Mouse (Mus musculus) forebrain, embryonic 11.5 days (tissue): ENCODE results near the gene Swi5. TPM values are rescaled to one million over a fixed set of nuclear protein-coding genes. Genes with fewer than 3 reads are reported as not detected.

Source experiments
- ATAC-seq: fragments of 200-750 bp; cut with Nextera tagmentation; replicated peaks from 2 replicates; pipeline ENCODE4 v1.8.0; 2017; ENCODE audit warnings: moderate TSS enrichment; ENCODE audit not compliant: low FRiP score
- DNase-seq: peaks from one replicate; pipeline ENCODE4 v3.0.0-alpha.2; 2017; ENCODE audit warnings: low spot score
- H3K27ac ChIP-seq: fragments of 300-500 bp; sonication (generic); 2 replicates; pipeline ENCODE4 v1.5.1; 2014; ENCODE audit warnings: low read depth, low read length
- H3K27me3 ChIP-seq: fragments of 300-500 bp; sonication (generic); 2 replicates; pipeline ENCODE4 v1.6.1; 2014; ENCODE audit warnings: mild to moderate bottlenecking, low read length, mixed read lengths; ENCODE audit not compliant: control insufficient read depth, insufficient read depth
- H3K36me3 ChIP-seq: fragments of 300-500 bp; sonication (generic); 2 replicates; pipeline ENCODE4 v1.6.1; 2014; ENCODE audit warnings: mild to moderate bottlenecking, low read length, moderate library complexity, mixed read lengths; ENCODE audit not compliant: control insufficient read depth, insufficient read depth
- H3K4me1 ChIP-seq: fragments of 300-500 bp; sonication (generic); replicated peaks from 2 replicates; pipeline ENCODE4 v1.6.1; 2014; ENCODE audit warnings: low read length, mixed read lengths; ENCODE audit not compliant: control insufficient read depth, insufficient read depth
- H3K4me2 ChIP-seq: fragments of 300-500 bp; sonication (generic); 2 replicates; pipeline ENCODE4 v1.6.1; 2014; ENCODE audit warnings: low read depth, mild to moderate bottlenecking, low read length, moderate library complexity, mixed read lengths; ENCODE audit not compliant: severe bottlenecking
- H3K4me3 ChIP-seq: fragments of 300-500 bp; sonication (generic); 2 replicates; pipeline ENCODE4 v1.5.1; 2014; ENCODE audit warnings: low read depth, low read length
- H3K9ac ChIP-seq: fragments of 300-500 bp; sonication (generic); 2 replicates; pipeline ENCODE4 v1.6.1; 2014; ENCODE audit warnings: low read length
- H3K9me3 ChIP-seq: fragments of 300-500 bp; sonication (generic); 2 replicates; pipeline ENCODE4 v1.6.1; 2016; ENCODE audit warnings: low read length, mixed read lengths; ENCODE audit not compliant: control insufficient read depth
- WGBS: fragments of 180-500 bp; shearing (Covaris S2); extraction: QIAGEN DNeasy Blood & Tissue Kit; methylation state at CpG from one replicate; pipeline ENCODE4 v1.1.7; 2014; 5-methylcytosine and 5-hydroxymethylcytosine counted together
- polyA plus RNA-seq: library from polyadenylated mRNA; unstranded; fragments of >200 nt; fragmentation: Nextera tagmentation; extraction: Ambion mirVana; gene quantifications from 2 replicates; pipeline ENCODE4 v1.2.1, GENCODE M21; 2014

Swi5 gene
- polyA plus RNA-seq, 1 experiment from 2014 or later = 345 TPM

DNA sequence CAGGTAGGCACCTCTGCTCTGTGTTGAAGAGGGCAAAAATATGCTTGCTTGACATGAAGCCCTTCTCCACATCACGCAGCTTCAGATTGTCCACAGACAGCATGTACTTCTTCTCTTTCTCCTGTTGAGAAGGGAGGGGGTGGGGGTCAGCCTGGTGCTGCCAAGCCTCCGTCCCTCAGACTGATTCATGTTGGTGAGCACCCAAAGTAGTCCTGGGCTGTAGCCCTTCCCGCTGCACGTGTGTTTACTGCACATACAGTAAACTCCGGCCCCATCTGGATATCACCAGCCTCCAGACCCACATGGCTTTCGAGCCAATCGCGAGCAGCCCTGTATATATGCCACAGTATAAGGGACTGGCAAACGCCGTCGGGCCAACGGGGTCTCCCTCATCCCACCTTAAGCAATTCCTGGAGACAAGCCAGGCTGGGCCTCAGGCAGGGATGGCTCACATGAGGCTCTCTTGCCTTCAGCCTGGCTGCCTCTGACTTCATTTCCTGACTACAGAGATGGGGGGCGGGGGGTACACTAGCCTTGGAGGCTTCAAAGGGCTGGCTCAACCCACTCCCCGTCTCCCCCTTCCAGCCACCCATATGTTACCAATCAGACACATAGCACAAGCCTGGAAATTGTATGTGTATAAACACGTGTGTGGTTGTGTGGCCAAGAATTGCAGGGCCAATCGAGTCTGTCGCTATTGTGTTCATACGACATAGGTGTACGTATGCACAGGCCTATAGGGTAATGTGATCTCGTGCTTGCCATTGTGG, 29.2 kb upstream of the Swi5 start:
- no peak overlapping the region for H3K4me2 ChIP-seq
- H3K9me3 ChIP-seq = no peaks in the 10 kb centered on the region
- peaks cover 9% of the 10 kb centered on the region; the same call in 1 of the 2 replicates for H3K4me1 ChIP-seq
- peaks cover 3% of the 10 kb centered on the region for H3K27me3 ChIP-seq
- no peaks in the 10 kb centered on the region for H3K36me3 ChIP-seq
- DNase-seq (no peak), ATAC-seq (no peak)
- H3K9ac ChIP-seq = no peak overlapping the region
- no peak overlapping the region for H3K4me3 ChIP-seq
- 80% methylated on average over 20 of the region's 20 CpGs for WGBS
- H3K27ac ChIP-seq = peak overlapping the region; percentile 59; the same call in 1 of the 2 replicates

DNA sequence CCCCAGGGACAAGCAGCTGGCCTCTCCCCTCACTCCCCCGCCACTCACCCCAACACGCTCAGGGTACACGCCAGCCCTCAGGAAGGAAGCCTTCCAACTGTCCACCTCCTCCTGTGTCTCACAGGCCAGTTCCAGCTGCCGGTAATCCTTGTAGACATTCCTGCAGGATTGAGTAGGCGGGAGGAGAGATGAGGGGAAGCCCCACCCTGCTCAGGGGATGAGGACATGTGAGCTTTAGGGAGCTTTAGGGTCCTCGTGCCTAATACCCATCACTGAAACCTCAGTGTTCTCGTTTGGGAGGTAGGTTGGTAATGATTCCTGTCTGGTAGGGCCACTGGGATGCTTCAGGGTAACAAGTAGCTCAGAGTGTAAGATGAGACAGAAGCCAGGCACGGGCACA, 27.9 kb upstream of the Swi5 start:
- 8% methylated on average over 8 of the region's 8 CpGs for WGBS

DNA sequence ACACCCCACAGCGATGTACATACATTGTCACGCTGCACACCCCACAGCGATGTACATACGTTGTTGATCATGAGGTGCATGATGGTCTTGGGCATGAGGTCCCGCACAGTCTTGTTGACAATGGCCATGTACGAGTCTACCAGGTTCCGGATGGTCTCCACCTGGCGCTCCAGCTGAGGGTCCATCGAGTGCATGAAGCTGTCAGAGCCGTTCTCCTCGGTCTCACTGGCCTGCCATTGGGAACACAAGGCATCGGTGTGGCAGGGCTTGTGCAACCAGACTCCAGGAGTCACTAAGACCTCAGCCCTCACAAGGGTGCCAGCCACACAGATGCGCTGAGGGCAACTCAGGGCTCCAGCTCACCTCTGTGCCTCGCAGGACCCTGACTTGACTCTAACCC, 27.0 kb upstream of the Swi5 start:
- DNase-seq (no peak), ATAC-seq (no peak)
- Histone ChIP-seq H3K4me1 (peaks cover 13% of the 10 kb centered on the region; the same call in 1 of the 2 replicates), H3K27me3 (peaks cover 3% of the 10 kb centered on the region), H3K9ac (no peak overlapping the region), H3K4me2 (no peak overlapping the region), H3K4me3 (no peak overlapping the region), H3K36me3 (no peaks in the 10 kb centered on the region), H3K27ac (no peak overlapping the region), H3K9me3 (no peaks in the 10 kb centered on the region)
- 95% methylated on average over 14 of the region's 14 CpGs for WGBS

More for the DNA sequence above, 27.9 kb upstream of the Swi5 start:
- Histone ChIP-seq H3K4me2 (no peak overlapping the region), H3K9me3 (no peaks in the 10 kb centered on the region), H3K27me3 (peaks cover 3% of the 10 kb centered on the region), H3K36me3 (no peaks in the 10 kb centered on the region), H3K27ac (0 out of 2 replicates have a peak overlapping the region, but pooled peaks have one; percentile 2), H3K4me1 (peaks cover 15% of the 10 kb centered on the region; the same call in 1 of the 2 replicates), H3K9ac (no peak overlapping the region), H3K4me3 (no peak overlapping the region)
- no peak for ATAC-seq
- no peak for DNase-seq

DNA sequence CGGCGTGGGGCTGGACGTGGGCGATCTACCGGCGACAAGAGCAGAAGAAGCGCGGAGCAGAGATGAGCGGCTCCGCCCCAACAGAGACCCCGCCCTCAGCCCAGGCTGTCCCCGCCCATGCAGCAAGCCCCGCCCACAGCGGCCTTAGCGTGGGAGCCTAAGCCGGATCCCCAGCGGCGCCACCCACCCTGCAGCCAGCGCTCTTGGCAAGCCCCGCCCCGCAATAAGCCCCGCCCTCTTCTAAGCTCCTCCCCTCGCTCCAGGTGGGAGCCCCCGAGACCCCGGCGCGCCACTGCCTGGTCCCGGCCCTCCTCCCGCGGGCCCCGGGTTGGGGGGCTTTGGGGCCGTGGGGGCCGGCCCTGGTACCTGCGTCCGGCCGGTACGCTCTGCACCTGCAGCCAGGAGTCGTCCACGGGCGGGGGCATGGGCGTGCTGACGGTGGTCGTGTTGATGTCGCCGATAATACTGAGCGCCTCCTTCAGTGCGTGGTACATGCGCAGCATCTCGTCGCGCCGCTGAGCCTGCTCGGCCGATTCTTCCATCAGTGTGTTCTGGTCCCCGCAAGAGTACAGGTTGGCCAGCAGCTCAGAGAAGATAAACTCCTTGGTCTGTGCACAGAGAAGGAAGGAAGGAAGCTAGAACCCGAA, 24.6 kb upstream of the Swi5 start:
- WGBS = 1% methylated on average over 40 of the region's 56 CpGs
- peak overlapping the region; percentile 100 for H3K4me2 ChIP-seq
- no peaks in the 10 kb centered on the region for H3K36me3 ChIP-seq
- no peaks in the 10 kb centered on the region for H3K9me3 ChIP-seq
- DNase-seq (peak; percentile 97), ATAC-seq (peak; percentile 86)
- H3K4me1 ChIP-seq = peaks cover 6% of the 10 kb centered on the region; the same call in 1 of the 2 replicates
- H3K27ac ChIP-seq = no peak overlapping the region
- H3K9ac ChIP-seq = peak overlapping the region; percentile 81
- H3K27me3 ChIP-seq = peaks cover 3% of the 10 kb centered on the region
- peak overlapping the region; percentile 66 for H3K4me3 ChIP-seq

DNA sequence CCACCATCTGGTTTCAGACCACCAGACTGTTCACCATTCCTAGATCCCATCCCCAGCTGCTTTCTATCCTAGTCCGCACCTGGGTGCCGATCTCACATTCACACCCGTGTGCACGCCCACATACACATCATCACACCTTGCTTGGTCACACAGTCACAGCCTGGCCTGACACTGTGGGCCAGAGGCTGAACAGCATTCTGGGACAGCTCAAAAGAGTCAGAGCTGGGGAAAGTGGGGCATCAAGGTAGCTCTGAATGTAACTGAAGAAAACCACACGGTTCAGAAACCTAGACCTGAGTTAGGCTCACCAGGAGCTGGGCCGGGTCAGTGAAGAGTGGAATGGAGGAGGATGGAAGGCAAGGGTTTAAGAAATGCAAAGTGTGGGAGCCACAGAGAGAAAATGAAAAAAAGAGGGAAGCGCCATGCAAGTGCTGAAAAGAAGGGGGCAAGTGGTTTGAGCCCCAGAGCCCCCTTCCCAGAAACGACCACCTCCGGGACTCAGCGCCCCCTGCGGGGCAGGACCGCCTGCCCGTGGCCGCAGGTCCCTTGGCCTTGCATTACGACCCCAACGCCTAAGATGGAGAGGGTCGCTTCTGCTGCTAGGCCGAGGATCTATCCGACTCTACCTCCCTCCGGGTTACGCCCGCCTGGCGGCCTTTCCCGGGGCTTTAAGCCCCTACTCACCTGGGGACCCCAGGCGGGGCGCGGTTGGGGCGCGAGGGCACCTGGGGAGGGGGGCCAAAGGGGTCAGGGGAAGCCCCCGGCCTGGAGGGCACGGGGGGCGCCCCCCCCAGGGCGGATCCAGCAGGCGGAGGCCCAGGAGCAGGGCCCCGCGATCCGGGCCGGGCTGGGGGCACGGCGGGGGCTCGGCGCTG, 23.8 kb upstream of the Swi5 start:
- Histone ChIP-seq H3K4me1 (peaks cover 6% of the 10 kb centered on the region; the same call in 1 of the 2 replicates), H3K27ac (no peak overlapping the region)
- ATAC-seq = peak; percentile 28

DNA sequence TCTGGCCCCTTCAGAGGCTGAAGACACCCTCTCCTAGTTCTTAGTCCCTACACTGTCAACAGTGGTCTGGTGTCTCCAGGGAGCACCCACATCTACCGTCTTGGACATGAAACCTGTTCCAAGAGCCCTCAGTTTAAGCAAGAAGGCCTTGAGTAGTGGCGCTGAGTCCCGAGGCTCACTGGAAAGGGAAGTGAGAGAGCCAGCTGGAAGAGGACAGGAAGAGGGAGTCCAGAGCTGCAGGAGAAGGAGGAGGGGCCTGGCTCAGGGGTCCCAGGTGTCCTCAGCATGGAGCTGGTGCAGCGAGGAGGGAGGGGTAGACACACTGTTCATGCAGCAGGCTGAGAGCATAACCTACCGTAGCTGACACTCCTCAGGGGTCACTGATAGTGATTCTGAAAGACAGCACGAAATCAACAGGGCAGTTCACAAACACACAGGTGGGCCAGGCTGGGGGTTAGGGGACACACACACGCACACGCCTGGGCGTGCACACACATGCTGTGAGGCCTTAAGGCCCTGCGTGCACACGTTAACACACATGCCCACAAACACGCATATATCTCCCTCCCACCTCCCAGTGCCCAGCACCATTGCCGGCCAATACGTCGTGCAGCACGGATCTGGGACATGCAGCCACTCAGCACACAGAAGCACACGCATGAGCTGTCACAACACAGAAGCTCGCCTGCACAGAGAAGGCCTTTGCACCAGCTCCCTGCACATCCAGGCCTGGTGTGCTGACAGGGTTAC, 22.4 kb upstream of the Swi5 start:
- no peak for ATAC-seq
- WGBS = 90% methylated on average over 18 of the region's 18 CpGs
- DNase-seq = no peak
- no peaks in the 10 kb centered on the region for H3K9me3 ChIP-seq
- no peak overlapping the region for H3K4me3 ChIP-seq
- peaks cover 3% of the 10 kb centered on the region; the same call in 1 of the 2 replicates for H3K36me3 ChIP-seq
- H3K4me1 ChIP-seq = peaks cover 6% of the 10 kb centered on the region; the same call in 1 of the 2 replicates
- peaks cover 3% of the 10 kb centered on the region for H3K27me3 ChIP-seq
- no peak overlapping the region for H3K4me2 ChIP-seq
- H3K27ac ChIP-seq = no peak overlapping the region
- no peak overlapping the region for H3K9ac ChIP-seq

More for the DNA sequence above, 23.8 kb upstream of the Swi5 start:
- 10% methylated on average over 41 of the region's 42 CpGs for WGBS
- peak; percentile 67 for DNase-seq
- Histone ChIP-seq H3K9ac (peak overlapping the region; percentile 81), H3K27me3 (peaks cover 3% of the 10 kb centered on the region), H3K9me3 (no peaks in the 10 kb centered on the region), H3K4me3 (peak overlapping the region; percentile 66), H3K4me2 (peak overlapping the region; percentile 100), H3K36me3 (no peaks in the 10 kb centered on the region)

DNA sequence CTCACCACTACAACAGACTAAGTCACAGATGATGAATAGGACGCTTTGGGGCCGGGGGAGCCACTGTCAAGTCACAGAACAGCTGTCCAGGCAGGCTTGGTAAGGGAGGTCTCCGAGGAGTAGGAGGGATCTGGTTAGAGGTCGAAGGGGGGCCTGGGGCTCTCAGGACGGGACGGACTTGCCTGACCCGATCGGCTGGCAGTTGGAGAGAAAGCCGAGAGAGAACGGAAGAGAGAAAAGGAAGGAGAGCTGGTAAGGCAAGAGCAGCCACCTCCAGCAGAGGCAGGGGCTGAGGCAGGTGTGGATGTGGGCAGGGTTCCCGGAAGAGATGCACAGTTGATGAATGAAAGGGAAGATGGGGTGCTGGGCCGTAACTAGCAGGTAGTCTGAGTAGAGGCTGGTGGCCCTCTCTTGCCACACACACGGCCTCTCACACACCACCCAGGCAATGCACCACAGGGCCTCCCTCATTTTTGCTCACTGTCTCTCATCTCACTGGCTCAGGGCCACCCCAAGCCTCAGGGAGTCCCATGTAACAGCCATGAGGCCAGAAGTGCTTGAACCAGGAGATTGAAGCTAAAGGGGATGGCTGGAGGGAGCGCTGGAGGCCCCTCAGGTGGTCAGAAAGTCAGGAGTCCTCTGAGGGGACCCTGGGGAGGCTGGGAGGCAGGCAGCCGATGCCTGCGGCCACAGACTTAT, 21.1 kb upstream of the Swi5 start:
- WGBS = 92% methylated on average over 16 of the region's 16 CpGs
- Histone ChIP-seq H3K4me2 (no peak overlapping the region), H3K27me3 (peaks cover 3% of the 10 kb centered on the region), H3K36me3 (peaks cover 5% of the 10 kb centered on the region; the same call in 1 of the 2 replicates), H3K4me3 (no peak overlapping the region), H3K9ac (no peak overlapping the region), H3K9me3 (no peaks in the 10 kb centered on the region), H3K4me1 (peaks cover 6% of the 10 kb centered on the region; the same call in 1 of the 2 replicates), H3K27ac (no peak overlapping the region)
- DNase-seq = peak; percentile 49
- ATAC-seq = no peak
